Mouse (Mus musculus) adrenal gland, adult 8-10 months (tissue): ENCODE results near the gene Pxmp2. TPM values are rescaled to one million over a fixed set of nuclear protein-coding genes. Genes with fewer than 3 reads are reported as not detected.

Experiments used
- DNase-seq: peaks from one replicate; pipeline ENCODE4 v3.0.0; 2022
- total RNA-seq, 4 experiments: library from RNA; stranded (reverse); gene quantifications; 2 replicates each; pipeline ENCODE4 v1.2.4; 2022

Gene Pxmp2
- total RNA-seq, 4 experiments from 2014 or later: 6.2 to 15.7 (median 9.6) TPM

GRCm38 (mm10) chr5:110230401-110230779 is 55.6 kb downstream of the Pxmp2 start:
- DNase-seq: no peak

GRCm38 (mm10) chr5:110227336-110227883 is 58.6 kb downstream of the Pxmp2 start:
- DNase-seq: no peak

GRCm38 (mm10) chr5:110225056-110225455 is 60.9 kb downstream of the Pxmp2 start:
- DNase-seq: no peak

Other genes starting within 250 kb of the Pxmp2 start
- 10 to 100 TPM in 1 of 4 experiments, 1 to 10 TPM in 3; 6.7 to 19.1 (median 8.3) TPM for gene Gm17655, start 213.7 kb downstream of the Pxmp2 start, total RNA-seq
- 1 to 10 TPM in 2 of 4 experiments, under 1 TPM in 2; 0.52 to 2.7 (median 1.6) TPM for gene Gm35315, start 191.8 kb downstream of the Pxmp2 start, total RNA-seq
- gene Plcxd1, start 186.2 kb downstream of the Pxmp2 start, total RNA-seq: under 1 TPM in 3 of 4 experiments, not detected in 1; 0.10 to 0.83 (median 0.22) TPM
- gene Gtpbp6, start 178.0 kb downstream of the Pxmp2 start, total RNA-seq: 10 to 100 TPM; 58.4 to 73.9 (median 65.9) TPM
- gene Zfp605, start 176.1 kb downstream of the Pxmp2 start, total RNA-seq: 1 to 10 TPM; 5.7 to 9.0 (median 7.7) TPM
- gene Chfr, start 150.3 kb downstream of the Pxmp2 start, total RNA-seq: 10 to 100 TPM; 25.6 to 46.9 (median 37.0) TPM
- 10 to 100 TPM; 41.4 to 51.2 (median 47.0) TPM for gene Golga3, start 109.5 kb downstream of the Pxmp2 start, total RNA-seq
- 10 to 100 TPM; 44.0 to 55.5 (median 52.7) TPM for gene Ankle2, start 55.2 kb downstream of the Pxmp2 start, total RNA-seq
- gene Pgam5, start 16.3 kb downstream of the Pxmp2 start, total RNA-seq: 10 to 100 TPM; 49.0 to 59.0 (median 56.8) TPM
- gene Pole, start 120 bp upstream of the Pxmp2 start, total RNA-seq: 1 to 10 TPM; 2.8 to 3.6 (median 3.1) TPM
- gene P2rx2, start 57.0 kb upstream of the Pxmp2 start, total RNA-seq: 1 to 10 TPM; 1.1 to 2.2 (median 1.5) TPM
- gene Lrcol1, start 58.5 kb upstream of the Pxmp2 start, total RNA-seq: not detected
- gene Fbrsl1, start 162.3 kb upstream of the Pxmp2 start, total RNA-seq: 10 to 100 TPM; 62.7 to 87.3 (median 75.5) TPM